Mouse (Mus musculus) liver, adult (tissue): Measurements from ENCODE around the gene Gabbr2.

Experiments used
- GATA4 ChIP-seq: IDR thresholded peaks from 2 replicates; pipeline ENCODE4 v1.6.1; 2014; ENCODE audit warnings: mild to moderate bottlenecking, low read length; ENCODE audit not compliant: insufficient replicate concordance

The Gabbr2 gene

DNA sequence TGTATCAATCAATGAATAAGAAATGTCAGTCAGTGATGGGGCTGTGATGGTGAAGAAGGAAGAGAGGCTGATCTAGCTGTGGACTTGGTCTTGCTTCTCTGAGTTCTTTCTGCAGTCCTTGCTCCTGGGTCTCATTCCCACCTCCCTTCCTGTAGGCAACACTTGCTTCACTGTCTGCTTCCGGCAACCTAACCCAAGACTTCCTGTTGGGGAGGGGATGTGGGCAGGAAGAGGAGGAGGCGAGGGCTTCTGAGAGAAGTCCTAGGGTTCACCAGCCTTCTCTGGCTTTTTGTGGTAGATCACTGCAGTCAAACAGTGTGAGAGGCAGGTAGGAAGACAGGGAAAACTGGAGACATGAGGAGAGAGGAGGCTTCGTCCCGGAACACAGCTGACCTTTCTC lies 239.4 kb downstream of the Gabbr2 start:
- TF ChIP-seq GATA4, result no peak

DNA sequence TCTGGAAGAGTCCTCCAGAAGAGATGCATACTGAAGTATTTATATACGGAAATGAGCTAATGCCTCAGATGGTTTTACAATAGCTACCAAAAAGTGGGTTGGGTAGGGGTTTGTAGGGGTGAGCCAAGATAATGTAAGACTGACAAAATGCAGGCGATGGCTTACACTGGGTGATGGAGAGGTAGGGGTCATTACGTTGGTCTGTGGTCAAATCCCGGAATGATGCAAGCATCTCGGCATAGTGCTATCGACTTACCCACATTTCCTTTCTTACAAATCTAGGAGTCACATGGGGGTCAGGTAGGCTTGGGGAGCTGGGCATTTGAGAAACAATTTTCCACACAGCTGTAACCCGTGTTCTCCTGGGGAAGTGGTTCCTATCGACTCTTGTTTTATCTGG lies 242.7 kb downstream of the Gabbr2 start:
- no peak for TF ChIP-seq GATA4

DNA sequence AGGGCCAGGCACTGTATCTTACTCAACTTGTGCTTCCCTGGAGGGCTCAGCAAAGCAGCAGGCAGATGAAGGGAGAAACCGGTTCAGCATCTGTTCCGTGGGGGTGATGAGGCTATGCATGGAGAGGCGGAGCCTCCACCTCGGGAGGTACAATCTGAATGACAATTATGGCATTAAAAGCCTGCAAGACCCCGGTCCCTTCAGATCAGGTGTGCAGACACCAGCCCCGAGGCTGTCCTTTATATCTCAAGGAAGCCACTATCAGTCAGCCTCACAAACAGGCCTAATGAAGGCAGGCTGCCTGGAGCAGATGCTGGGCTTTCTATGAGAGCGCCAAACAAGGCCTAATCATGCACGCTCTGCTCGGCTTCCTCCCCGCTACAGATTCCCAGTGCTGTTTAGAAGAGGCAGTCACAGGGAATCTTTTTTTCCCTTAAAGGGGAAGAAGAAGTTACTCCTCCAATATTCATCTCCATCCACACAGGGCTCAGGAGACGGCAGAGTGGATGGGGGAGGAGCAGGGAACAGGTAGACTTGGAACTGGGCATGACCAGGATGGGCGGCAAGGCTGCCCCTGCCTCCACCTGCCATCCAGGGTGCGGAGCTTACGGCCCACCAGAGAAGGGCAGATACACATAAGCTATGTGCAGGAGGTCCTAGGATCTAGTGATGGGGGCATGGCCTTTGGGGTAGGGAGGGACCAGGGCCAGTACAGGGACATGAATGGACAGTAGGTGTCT lies 244.5 kb downstream of the Gabbr2 start:
- TF ChIP-seq GATA4, result no peak

DNA sequence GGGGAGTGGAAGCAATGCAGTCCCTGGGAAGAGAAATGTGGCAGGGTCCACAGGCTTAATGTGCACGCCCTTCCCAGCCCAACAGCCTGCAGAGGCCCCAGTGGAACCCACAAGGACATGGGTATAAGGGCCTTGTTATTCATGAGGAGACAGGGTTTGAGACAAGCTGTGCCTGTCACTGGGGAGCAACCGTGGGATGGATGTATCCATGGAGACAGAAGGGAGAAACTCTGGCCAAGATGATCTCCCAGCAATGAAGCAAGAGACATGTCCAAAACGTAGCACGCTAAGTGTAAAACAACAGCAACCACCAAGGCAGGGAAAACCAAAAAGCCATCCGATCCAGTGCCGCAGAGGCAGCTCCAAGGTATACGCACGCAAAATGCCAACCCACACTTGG lies 246.1 kb downstream of the Gabbr2 start:
- TF ChIP-seq GATA4, result no peak

DNA sequence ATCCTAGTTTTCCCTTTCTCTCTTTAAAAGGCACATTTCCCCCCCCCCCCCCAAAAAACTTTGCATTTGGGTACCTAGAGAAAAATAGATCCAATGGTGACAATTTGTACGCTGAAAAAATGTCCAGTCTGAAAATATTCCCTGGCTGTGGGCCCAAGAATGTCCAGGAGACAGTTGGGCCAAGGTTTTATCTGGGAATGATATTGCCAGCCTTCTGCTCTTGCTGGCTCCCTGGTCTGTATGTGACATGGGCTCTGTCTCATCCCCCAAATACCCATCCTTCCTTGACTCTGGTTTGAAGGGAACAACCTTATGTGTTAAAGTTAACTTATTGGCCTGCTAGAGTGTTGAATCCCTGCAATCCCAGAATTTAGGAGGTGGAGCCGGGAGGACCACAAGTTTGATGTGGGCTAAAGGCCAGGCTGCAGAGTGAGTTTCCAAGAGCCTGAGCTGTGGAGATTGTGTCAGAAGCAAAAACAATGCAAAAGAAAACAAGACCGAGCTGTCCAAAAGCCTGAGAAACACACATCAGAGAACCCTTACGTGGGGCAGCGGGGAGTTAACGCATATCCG lies 247.0 kb downstream of the Gabbr2 start:
- TF ChIP-seq GATA4, result no peak

DNA sequence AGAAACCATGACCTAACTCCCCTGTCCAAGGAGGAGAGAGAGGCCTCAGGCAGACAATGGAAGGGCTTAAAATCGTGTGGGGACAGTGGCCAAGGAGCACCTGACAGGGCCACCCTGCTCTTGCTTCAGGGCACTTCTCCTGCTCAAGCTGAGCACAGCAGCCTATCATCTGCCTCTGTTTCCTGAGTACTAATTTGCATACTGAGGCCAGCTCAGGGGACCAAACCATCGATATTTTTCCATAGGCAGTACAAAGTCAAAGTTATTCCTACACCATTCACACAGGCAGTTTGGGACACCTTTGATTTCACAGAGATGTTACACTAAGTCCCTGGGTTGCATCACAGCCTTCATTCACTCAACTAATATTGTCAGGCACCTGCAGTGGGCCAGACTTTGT lies 249.1 kb downstream of the Gabbr2 start:
- TF ChIP-seq GATA4, result no peak

DNA sequence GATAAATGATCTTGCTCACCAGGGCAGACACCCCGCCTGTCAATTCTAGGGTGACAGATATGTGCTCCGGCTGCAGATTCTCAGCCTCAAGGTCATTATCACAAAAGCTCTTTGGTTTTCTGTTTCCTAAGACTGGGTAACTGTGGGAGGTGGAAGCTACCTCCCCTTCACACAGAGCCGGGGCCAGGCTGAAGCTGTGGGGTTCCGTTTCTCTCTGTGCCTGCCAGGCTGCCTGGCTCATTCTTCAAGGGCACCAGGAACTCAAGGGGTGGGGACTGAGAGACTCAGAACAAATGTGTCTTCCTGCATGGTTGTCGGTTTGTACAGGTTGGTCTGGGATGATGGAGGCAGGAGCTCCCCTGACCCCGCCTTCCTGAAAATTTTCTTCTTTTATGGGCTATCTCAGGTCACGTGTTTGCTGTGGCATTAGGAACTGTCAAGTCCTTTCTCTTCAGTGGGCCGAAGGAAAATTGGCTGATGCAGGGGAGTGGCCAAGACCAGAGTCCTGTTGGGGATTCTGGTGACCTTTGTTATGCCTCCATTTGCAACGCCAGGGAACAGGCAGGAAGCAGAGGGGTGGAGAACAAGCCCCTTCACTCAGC lies 254.7 kb downstream of the Gabbr2 start:
- no peak for TF ChIP-seq GATA4

DNA sequence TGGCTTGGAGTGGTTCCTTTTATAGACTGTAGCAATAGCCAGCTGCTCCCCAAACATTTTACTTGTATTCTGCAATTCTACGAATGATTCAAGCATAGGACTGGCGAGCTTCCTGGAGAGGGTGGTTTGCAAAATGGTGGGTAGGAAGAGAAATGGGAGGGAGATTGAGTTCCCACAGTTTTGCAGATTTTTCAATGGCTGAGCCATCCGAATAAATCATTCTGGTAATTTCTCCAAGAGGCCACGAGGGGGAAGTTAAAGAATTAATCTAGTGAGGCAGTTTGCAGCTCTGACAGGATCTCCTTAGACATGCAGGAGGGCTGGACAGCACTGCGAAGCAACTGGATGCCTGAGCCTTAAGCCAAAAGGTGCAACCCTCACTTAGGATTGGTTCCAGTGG lies 256.8 kb downstream of the Gabbr2 start:
- no peak for TF ChIP-seq GATA4

DNA sequence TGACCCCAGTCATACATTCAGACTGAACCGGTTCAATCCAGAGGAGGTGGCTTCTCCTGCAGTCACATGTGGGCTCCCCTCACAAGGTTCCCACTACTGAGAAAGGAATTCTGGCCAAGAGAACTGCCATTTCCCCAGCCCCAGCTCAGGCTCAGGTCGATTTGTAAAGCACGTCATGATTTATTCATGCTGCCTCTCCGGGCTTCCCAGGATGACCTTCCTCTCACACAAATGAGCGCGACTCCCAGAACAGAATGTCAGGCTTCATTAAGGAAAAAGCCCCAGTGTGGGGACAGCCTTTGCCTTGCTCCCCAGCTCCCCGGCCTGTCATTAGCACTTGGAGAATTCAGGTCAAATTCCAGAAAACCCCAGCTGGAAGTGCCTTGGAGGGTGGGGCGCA lies 260.1 kb downstream of the Gabbr2 start:
- TF ChIP-seq GATA4, result no peak

DNA sequence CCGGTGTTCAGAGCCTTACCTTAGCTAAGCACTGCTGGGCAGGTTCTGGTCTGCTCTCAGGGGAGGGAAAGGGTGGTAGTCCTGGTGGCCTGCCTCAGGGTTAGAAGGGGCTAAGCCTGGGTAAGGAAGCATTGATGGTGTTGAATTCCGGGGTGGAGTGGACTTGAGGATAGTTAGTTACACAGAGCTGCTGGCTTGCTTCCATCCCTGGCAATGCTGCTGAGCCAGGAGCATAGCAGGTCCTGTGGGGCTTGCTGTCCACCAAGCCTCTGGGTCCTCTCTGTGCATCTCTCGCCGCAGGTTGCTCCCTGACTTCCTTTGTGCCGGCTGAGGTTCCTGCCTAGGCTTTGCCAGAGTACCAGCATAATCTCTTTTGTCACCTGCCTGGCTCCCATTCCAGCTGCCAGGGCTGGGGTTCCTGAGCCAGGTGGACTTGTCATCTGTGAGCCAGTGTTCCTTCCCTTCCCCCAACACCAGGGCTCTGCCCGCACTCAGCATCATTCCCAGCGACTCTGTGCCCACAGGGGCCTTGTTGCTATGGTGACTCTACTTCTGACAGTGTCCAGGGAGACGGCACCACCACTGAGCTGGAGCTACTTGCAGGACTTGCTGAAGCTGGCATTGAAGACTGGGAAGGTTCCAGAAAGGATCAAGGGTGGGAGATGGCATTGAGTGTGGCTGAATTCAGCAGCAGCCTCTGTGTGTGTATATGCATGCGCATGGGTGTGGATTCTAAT lies 262.2 kb downstream of the Gabbr2 start:
- TF ChIP-seq GATA4, result no peak

DNA sequence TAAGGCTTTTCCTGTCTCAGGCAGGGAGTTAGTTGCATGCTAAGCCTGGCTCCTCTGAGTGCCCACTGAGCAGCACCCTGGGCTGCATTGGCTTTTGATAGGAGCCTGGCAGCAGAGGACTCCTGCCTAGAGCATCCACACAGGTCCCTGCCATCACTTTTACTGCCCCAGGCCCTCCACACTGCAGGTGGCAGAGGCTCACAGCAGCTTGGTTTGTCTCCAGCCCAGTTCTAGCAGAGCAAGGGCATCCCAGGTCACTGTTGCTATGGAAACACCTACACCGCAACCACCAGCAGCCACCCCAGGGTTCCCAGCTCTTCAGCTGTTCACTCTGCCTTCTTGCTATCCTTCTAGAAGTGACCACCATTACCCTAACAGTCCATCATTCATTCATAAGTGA lies 263.4 kb downstream of the Gabbr2 start:
- TF ChIP-seq GATA4, result no peak

DNA sequence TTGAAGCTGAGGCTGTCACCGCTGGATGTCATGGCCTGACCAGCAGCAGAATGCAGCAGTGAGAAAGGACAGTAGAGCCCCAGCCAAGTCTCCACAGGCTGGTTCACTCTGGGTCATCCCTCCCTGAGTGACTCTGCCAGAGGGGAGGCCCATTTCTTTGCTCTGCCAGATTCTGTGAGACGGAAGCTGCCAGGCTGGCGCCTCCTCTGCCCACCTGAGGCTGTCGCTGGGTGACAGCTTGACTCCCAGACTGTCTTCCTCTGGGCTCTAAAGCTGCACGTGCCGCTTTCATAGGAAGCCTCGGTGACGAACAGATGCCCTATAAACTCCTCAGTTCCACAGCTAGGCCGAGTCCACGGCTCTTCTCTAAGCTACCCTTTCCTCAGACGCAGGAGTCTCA lies 264.5 kb downstream of the Gabbr2 start:
- TF ChIP-seq GATA4, result no peak

DNA sequence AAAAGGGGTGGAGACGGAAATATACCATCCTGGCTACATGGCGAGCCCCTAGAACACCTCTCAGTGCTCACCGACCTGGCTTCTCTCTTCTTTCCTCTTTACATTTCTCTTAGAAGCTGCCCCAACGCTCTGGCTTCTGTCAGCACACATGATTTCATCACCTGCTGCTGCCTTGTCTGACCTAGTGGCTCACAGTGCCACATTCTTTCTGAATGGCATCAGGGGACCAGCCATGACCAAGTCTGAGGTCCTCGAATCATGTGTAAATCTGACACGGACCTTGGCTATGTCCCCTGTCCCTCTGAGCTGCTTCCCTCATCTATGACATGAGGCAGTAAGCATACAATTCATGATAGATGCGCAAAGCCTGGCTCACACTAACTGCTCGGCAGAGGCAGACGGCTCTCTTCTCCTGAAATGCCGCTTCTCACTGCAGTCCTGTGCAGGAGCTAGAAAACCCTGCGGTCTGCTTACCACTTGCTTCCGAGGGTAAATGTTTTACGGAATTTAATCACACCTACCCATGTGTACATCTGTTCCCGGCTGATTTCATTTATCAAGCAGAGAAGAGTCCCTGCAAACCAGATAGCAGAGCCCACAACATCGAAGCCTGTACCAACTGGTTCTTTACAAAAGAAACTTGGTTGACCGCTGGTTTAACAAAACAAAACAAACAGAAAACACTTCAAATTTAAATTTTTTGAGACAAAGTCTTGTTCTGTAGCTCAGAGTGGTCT lies 270.7 kb downstream of the Gabbr2 start:
- TF ChIP-seq GATA4, result no peak

DNA sequence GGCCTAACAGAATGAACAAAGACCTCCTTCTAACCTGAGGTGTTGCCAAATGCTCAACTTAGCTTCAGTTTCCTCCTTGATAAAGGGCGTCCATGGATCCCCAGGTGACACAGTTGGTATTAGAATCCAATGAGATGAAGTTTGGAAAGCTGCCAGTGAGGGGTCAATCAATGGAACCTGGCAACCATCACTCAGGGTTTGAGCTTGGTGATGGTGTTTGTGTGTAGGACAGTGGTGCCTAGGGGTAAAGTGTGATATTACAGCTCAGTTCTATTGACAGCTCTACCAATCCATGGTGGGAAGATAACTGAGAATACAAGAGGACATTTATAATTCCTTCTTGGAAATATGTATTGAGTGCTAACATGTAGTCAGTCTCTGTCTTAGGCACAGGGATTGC lies 271.6 kb downstream of the Gabbr2 start:
- TF ChIP-seq GATA4, result no peak

DNA sequence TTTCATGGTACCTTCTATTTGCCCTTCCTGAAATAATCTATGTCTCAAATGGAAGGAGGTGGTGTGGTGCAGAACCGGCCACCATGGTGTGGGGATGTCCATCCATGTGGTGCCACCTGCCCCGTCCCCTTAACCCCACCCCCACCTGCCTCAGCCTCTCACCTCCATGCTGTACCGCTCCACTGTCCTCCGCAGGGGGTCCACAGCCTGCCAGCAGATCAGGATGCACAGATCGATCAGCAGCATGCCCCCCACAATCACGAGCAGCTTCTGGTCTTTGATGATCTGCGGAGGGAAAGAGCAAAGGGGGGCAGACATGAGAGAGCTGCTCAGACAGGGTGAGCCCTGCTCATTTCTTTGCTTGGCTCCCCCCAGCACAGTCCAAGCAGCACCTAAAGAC lies 273.0 kb downstream of the Gabbr2 start:
- no peak for TF ChIP-seq GATA4
